Mouse (Mus musculus): ENCODE measurements around the gene Coro6. TPM values are rescaled to one million over a fixed set of nuclear protein-coding genes. Genes with fewer than 3 reads are reported as not detected.

Coro6 gene
- polyA plus RNA-seq (2014; fragmentation: Nextera tagmentation; extraction: Ambion mirVana) = 0.22 and 0.99 TPM in 2 replicates

- DNase-seq (peak; percentile 69), ATAC-seq (ENCODE audit: insufficient read depth) (peak; percentile 80)
- Histone ChIP-seq H3K4me2 (peak within 1 kb of the TSS; percentile 99), H3K27me3 (ENCODE audit: insufficient read depth, low read length) (peaks cover 62% of the 10 kb centered on the region), H3K4me1 (ENCODE audit: insufficient read depth) (peaks cover 4% of the 10 kb centered on the region; the same call in 1 of the 2 replicates), H3K9me3 (ENCODE audit: low read depth, low read length) (no peaks in the 10 kb centered on the region), H3K4me3 (ENCODE audit: low read depth, low read length) (peak within 1 kb of the TSS; percentile 54), H3K36me3 (ENCODE audit: insufficient read depth) (no peaks in the 10 kb centered on the region), H3K9ac (peak within 1 kb of the TSS; percentile 51), H3K27ac (ENCODE audit: low read depth) (no peak within 1 kb of the TSS)
- WGBS = under 1% methylated on average over 68 of the region's 73 CpGs
- TF ChIP-seq CTCF (IDR thresholded peaks at IDR 0.05; ENCODE audit: low read depth) = no peak
Measured at GRCm38 (mm10) chr11:77462283-77463100, at the start of gene Coro6. Coro6 (plus strand) TSS chr11:77462411.

DNA sequence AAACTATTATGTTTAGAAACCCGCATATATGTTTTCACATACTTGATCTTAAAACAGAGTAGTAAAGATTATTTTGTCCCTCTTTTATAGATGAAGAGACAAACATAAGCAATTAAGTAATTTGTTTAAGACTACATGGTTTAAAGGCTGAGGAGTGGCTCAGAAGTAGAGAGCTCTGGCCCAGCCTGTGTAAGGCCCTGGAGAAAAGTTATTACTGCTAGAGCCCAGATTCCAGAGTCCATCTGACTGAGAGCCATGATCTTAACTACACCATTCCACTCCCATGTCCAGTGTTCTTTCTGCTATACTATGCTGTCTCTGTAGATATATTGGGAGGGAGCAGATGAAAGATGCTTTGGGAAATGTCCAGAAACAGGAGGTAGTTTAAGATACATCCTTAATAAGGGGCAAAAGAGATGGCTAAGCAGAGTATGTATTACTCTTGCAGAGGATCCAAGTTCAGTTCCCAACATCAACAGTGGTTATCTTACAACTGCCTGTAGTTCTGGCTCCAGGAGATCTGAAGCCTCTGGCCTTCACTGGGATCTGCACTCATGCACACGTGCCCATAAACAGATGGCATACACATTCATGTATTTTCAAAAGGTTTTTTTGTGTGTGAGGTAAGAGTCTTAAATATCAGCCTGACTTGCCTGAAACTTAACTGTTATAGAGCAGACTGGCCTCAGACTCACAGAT is 47.9 kb upstream of the Coro6 start:
- Histone ChIP-seq H3K27me3 (ENCODE audit: insufficient read depth, low read length) (no peaks in the 10 kb centered on the region), H3K36me3 (ENCODE audit: insufficient read depth) (no peaks in the 10 kb centered on the region), H3K9me3 (ENCODE audit: low read depth, low read length) (no peaks in the 10 kb centered on the region), H3K9ac (no peak overlapping the region), H3K27ac (ENCODE audit: low read depth) (no peak overlapping the region), H3K4me3 (ENCODE audit: low read depth, low read length) (no peak overlapping the region), H3K4me2 (no peak overlapping the region), H3K4me1 (ENCODE audit: insufficient read depth) (no peaks in the 10 kb centered on the region)
- DNase-seq (no peak), ATAC-seq (ENCODE audit: insufficient read depth) (no peak)
- TF ChIP-seq CTCF (IDR thresholded peaks at IDR 0.05; ENCODE audit: low read depth) = no peak
- WGBS = 85% methylated on average over 2 of the region's 2 CpGs

DNA sequence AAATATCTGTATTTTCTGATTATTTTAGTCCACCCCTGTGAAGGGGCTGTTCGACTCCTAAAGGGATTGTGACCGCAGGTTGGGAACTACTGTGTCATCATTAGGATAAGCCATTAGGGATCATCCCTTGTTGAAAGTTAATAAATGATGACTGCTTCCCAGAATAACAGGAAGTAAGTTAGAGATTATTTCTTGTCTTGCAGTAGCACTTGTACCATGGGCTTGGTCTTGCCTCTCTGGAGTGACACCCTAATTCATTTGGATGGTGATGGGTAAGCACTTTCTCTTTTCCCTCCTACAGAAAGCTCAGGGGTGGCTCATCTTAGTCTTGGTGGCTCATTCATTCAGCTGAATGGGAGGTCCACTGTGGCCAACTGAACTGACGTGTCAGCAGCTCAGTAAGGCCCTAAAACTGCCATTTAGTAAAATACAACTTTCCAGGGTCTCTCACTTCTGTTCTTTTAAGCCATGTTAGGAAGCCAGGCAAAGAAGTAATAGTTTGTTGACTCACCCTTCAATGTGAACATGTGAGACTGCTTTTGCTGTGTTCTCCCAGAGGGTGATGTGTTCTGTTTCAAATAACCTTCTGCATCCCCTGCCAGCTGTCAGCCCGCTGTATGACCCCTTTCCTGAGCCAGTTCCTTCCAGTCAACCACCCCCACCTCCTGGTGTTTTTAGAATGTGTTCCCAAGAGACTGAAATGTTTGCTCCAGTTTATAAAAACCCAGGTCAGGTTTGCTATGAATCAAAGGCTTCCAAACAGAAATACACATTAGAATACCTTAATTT is 45.8 kb upstream of the Coro6 start:
- DNase-seq = no peak

DNA sequence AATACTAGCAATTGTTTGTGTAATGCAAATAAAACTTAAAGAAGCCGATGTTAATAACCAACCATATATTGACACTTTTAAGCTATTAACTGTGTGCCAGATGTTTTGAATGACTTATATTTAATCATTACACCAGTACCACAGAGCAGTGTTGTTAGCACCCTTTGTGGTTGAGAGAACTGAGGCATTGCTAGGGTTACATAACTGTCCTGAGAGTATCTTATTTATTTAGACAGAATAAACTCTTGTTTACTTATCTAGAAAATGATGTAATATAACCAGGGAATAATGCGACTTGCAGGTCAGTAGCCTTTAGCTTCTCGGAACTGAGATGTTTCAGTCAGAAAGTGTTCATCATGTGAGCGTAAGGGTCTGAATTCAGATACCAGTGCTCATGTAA is 44.2 kb upstream of the Coro6 start:
- TF ChIP-seq CTCF (IDR thresholded peaks at IDR 0.05; ENCODE audit: low read depth) = no peak
- Histone ChIP-seq H3K9ac (no peak overlapping the region), H3K9me3 (ENCODE audit: low read depth, low read length) (no peaks in the 10 kb centered on the region), H3K4me1 (ENCODE audit: insufficient read depth) (no peaks in the 10 kb centered on the region), H3K4me3 (ENCODE audit: low read depth, low read length) (no peak overlapping the region), H3K27me3 (ENCODE audit: insufficient read depth, low read length) (no peaks in the 10 kb centered on the region), H3K36me3 (ENCODE audit: insufficient read depth) (no peaks in the 10 kb centered on the region), H3K27ac (ENCODE audit: low read depth) (no peak overlapping the region), H3K4me2 (no peak overlapping the region)
- 82% methylated on average over 4 of the region's 4 CpGs for WGBS
- ATAC-seq (ENCODE audit: insufficient read depth) = no peak
- no peak for DNase-seq

More for the DNA sequence above, 45.8 kb upstream of the Coro6 start:
- 71% methylated on average over 4 of the region's 4 CpGs for WGBS
- Histone ChIP-seq H3K36me3 (ENCODE audit: insufficient read depth) (no peaks in the 10 kb centered on the region), H3K9me3 (ENCODE audit: low read depth, low read length) (no peaks in the 10 kb centered on the region), H3K9ac (no peak overlapping the region), H3K4me1 (ENCODE audit: insufficient read depth) (no peaks in the 10 kb centered on the region), H3K27ac (ENCODE audit: low read depth) (no peak overlapping the region), H3K4me2 (no peak overlapping the region), H3K4me3 (ENCODE audit: low read depth, low read length) (no peak overlapping the region), H3K27me3 (ENCODE audit: insufficient read depth, low read length) (no peaks in the 10 kb centered on the region)
- TF ChIP-seq CTCF (IDR thresholded peaks at IDR 0.05; ENCODE audit: low read depth) = no peak
- ATAC-seq (ENCODE audit: insufficient read depth) = no peak

DNA sequence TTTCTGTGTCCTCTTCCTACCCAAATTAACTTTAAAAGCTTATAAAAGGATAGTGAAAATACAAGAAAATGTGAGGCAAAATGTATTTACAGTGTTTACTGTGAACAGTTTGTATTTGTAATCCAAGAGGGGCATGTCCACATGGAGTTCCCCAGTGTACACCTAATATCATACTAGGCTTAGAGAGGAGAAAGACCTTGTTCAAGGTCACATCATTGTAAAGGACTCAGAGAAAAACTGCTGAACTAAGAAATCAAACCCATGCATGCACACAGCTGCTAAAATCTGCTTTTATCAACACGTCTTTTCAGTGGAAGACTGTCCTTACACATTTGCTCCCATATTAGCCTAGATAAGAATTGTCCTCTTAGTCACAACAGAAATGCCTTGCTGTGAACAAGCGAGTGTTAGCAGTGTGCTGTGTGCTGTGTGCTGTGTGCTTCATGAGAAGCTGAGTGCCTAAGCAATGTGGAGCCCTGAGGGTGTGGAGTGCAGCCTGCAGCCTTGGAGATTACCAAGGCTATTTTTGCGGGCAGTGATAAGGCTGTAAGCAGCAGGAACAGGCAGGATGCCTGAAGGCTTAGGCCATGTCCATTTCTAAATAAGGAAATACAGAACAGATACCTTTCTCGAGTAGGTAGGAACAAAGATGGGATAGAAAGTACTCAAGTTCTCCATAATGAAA is 38.9 kb upstream of the Coro6 start:
- DNase-seq (no peak), ATAC-seq (ENCODE audit: insufficient read depth) (no peak)
- Histone ChIP-seq H3K4me3 (ENCODE audit: low read depth, low read length) (no peak overlapping the region), H3K4me2 (no peak overlapping the region), H3K9ac (no peak overlapping the region), H3K27ac (ENCODE audit: low read depth) (peak overlapping the region; percentile 42), H3K36me3 (ENCODE audit: insufficient read depth) (peaks cover 10% of the 10 kb centered on the region), H3K4me1 (ENCODE audit: insufficient read depth) (no peaks in the 10 kb centered on the region), H3K9me3 (ENCODE audit: low read depth, low read length) (no peaks in the 10 kb centered on the region), H3K27me3 (ENCODE audit: insufficient read depth, low read length) (no peaks in the 10 kb centered on the region)
- TF ChIP-seq CTCF (IDR thresholded peaks at IDR 0.05; ENCODE audit: low read depth) = no peak
- 65% methylated on average over 4 of the region's 4 CpGs for WGBS

GRCm38 (mm10) chr11:77428446-77428845 is 33.8 kb upstream of the Coro6 start:
- DNase-seq (peak; percentile 13), ATAC-seq (ENCODE audit: insufficient read depth) (no peak)
- 74% methylated on average over 1 of the region's 1 CpGs for WGBS
- Histone ChIP-seq H3K36me3 (ENCODE audit: insufficient read depth) (peaks cover 10% of the 10 kb centered on the region), H3K9ac (no peak overlapping the region), H3K4me1 (ENCODE audit: insufficient read depth) (no peaks in the 10 kb centered on the region), H3K4me2 (no peak overlapping the region), H3K4me3 (ENCODE audit: low read depth, low read length) (no peak overlapping the region), H3K9me3 (ENCODE audit: low read depth, low read length) (no peaks in the 10 kb centered on the region), H3K27me3 (ENCODE audit: insufficient read depth, low read length) (no peaks in the 10 kb centered on the region), H3K27ac (ENCODE audit: low read depth) (no peak overlapping the region)
- no peak for TF ChIP-seq CTCF (IDR thresholded peaks at IDR 0.05; ENCODE audit: low read depth)
